Mouse (Mus musculus): ENCODE results near the gene Adcy9.

The Adcy9 gene

DNA sequence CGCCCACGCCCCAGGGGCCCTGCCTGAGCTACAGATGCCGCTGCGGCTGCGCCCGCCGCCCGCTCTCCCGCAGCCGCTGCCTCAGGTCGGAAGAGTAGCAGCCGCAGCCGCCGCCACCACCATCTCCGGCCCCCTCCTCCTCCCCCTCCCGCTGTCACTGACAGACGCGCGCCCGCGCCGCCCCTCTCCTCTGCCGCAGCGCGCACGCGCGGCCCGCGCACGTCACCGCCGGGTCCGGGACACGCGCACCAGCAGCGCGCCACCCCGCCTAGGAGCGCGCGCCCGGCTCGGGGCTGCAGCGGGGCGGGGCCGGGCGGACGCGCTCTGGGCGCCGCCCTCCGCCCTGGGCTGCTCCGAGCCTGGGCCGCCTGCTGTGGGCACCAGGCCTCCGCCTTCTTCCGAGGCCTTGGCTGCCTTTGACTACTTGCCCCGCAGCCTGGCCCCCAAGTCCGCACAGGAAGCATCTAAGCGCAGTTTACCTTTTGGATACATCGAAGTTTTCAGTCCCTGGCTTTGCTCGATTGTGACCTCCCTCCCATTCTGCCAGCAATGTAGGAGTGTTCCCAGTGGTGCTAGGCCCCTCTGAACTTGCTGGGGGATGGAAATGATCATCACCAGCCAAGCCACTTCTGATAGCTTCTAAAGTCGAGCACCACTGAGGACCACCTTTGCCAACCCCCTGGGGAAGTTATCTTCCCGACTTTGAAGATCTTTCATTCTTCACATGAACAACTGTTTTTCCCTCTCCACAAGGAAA, at the start of gene Adcy9:
Adcy9 (minus strand) TSS at position 201 of the 757 bp plus-strand sequence.
- peak; percentile 92 for DNase-seq

DNA sequence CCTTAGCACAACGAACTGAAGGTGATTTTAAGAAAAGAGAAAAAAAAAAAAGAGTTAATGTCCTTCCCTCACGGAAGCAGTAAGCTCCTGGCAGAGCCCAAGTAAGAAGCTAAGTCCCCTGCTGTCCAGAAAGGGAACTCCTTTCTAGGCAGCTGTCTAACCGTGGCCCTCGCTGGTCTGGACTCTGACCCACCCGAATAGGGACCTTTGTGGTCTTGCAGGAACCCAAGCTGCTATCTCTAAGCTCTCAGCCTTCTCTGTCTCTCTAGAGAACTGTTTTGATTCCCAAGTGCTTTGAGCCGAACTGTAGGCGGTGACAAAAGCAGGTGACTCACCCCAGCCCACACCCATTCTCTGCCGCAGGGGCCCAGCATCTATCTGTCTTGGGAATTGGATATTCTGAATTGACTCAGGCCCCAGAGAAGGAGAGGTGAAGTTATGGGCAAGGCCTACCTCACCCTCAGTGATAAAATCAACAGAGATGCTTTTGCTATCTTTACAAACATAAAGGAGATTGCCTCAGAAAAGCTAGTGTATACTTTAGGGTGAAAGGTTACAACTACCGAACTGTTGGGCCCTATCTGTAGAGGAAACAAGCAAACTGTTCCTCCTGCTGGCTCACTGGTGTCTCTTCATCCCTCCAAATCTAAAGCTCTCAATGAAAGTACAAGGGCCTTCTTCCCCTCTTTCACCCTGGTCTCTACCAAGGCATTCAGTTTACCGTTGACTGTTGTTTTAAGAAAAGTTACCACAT, 49.5 kb upstream of the Adcy9 start:
- DNase-seq, result no peak

DNA sequence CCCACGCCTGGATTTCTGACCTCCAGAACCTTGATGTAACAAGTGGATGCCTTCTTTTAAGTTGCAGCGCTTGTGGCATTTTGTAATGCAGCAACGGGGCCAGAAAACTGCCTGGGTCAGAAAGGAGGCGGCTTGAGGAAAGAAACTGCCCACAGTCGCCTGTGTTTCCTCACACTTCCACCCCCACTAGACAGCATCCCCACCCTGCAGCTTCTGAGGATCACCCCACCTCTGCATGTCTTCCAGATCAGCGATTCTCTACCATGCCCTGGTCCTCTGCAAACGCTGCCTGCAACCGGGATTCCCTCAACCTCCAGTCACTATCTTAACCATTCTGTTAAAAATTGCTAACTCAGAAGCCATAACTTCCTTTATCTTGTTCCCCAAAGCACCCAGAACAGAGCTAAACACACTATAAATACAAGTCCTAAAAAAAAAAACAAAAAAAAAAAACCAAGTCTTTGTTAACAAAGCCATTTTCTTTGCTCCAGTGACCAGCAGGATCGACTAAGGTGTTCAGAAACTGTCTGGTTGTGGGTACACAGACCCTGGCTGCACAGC, 44.3 kb upstream of the Adcy9 start:
- DNase-seq, result no peak

DNA sequence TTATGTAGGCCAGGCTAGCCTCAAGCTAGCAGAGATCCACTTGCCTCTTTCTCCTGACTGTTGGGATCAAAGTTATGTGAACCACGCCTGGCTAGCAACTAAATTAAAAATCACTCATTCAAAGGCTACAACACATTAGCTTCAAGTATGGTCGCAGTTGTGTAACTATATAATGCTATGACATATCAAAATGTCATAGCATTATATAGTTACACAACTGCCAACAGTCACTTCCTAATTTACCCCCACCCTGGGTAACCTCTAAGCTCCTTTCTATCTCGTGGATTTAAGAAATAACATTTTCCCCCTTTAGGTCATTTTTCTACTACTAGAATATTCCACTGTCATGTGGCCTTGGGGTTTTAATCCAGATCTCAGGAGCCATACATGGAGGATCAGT, 37.6 kb upstream of the Adcy9 start:
- no peak for DNase-seq

DNA sequence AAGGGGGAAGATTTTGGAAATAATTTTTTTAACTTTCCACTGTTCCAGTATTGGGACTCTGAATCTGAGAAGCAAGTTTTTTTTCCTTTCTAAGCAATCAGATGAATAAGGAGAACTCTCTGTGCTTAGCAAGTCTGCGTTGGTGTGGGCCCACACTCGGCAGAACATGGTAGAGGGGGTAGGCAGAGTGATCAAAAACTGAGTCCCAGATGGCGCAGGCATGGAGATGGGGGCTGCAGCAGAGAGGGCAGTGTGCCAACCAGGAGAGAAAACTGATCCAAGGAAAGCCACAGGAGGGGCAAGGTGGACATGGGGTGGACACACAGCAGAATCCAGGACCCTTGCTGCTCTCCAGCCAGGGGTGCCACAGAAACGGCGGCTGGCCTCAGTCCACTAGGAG, 36.1 kb upstream of the Adcy9 start:
- DNase-seq, result peak; percentile 69

DNA sequence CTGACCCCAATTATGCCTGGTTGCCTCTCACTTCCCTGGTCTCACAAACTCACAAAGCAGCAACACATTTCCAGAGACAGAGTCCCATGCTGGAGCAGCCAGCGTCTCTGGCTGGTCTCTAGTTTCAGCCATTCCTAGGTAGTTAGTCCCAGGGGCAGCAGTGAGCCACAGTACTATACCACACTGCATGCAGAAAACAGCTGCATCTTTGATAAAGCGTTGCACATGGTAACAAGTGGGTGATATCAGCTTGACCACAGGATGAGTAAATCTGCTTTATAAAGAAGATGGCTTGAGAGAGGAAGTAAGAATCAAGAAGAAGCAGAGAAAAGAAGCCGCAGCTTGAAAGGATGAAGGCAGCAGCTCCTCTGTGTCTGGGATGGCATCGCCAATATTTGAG, 35.4 kb upstream of the Adcy9 start:
- no peak for DNase-seq

DNA sequence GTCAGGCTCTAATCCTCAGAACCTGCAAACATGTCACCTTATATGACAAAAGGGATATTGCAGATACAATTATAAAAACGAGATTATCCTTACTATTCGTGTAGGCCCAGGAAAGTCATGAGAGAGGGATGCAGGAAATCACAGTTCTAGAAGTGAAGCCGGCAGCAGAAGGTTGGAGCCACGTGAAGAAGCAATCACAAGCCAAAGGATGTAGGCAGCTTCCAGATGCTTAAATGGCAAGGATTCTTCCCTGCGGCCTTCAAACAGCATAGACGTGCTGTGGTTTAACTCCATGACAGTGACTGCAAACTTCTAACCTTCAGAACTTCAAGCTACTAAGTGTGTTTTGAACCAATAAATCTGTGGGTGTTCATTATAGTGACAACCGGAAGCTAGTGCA, 34.3 kb upstream of the Adcy9 start:
- DNase-seq, result no peak

DNA sequence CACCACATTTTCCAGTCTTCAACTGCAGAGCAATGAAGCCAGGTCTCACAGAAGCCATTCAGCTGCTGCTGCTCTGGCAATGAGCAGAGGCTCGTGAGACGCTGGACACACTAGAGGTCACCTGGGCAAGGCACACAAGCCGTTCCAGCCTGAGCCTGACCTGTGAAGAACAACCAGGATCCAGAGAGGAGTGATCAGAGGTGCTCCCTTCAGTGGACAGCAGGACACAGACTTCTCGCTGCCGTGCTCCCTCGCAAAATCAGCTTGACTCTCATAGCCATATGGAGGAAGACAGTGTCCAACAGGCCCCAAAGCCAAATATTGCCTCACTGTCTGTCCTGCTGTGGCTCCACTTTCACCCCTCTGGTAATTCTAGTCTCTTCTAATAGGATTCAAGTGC, 29.1 kb upstream of the Adcy9 start:
- DNase-seq, result no peak

DNA sequence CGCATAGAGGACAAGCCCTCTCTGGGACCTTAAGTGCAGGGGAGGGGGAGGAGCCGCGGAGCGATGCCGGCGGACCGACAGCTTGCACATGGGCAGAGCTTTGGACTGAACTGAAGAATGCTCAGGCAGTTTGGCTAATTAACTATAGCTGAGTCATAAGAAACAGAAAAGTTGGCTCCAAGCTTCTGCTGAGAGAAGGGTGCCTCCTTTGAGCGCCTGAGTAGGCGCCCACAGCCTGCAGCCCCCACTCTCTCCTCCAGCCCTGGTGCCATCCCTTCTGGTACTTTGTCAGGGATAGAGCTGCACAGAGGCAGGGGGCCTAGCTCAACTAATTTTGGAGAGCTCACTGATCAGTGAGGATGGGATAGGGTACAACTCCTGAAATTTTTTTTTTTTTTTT, 27.9 kb upstream of the Adcy9 start:
- DNase-seq, result peak; percentile 35

DNA sequence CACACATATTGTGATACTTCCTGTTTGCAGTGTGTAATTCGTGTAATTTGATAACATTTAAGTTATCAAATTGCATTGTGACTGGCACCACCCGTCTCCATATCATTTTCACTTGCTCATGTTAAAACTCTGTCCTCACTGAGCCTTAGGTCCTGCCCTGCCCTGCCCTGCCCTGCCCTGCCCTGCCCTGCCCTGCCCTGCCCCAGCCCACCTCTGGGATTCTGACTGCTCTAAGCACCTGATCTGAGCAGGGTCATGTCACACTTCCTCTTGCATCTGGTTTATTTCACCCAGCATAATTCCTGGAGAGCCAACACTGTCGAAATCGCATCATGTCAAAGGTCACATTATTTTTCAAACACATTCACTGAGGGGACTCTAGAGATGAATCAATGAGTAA, 26.1 kb upstream of the Adcy9 start:
- DNase-seq, result no peak

DNA sequence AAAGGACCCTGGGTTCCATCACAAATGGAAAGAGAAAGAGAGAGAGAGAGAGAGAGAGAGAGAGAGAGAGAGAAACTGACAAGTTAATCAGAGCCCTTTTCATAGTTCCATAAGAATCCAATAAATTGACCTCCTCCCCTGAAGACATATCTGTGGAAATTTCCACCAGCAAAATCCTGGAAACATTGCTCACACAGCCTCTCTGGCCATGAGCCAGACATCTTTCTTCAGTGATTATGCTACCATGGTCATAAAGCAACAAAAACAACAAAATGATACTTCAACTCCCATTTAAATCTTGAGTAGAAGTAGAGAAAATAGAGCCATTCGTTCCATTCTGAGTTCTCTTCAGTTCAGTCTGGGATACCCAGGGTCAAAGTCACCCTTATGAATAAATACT, 24.1 kb upstream of the Adcy9 start:
- DNase-seq, result no peak

DNA sequence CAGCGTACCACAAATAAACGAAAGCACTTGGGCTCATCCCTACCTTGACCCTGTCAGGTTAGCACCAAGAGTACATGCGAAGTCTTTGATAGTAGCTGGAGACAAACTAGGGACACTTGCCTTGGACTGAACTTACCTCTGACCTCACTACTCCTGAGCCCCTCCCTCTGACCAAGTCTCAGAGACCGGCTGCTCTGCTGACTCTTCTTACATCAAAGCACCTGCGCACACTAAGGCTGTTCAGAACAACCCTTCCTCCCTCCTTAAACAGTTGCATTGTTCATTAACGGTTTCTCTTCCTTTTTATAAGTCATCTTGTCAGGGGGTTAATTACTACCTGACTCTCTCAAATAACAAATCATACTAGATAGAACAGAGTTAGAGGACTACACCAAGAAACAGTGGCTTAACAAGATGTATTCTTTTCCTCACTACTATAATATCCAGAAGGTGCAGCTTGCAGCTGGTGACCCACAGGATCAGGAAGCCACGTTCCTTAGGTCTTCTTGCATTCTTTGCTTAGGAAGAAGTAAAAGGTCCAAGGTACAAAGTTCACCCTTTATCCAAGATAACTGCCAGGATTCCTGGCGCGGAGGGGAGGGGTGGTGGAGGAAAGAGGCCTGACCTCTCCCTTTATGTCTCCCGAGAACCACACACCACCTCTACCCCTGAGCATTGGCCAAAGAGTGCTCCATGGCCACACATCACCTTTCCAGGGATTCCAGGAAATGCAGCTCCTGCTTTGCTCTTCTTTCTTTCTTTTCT, 19.2 kb upstream of the Adcy9 start:
- DNase-seq, result no peak

DNA sequence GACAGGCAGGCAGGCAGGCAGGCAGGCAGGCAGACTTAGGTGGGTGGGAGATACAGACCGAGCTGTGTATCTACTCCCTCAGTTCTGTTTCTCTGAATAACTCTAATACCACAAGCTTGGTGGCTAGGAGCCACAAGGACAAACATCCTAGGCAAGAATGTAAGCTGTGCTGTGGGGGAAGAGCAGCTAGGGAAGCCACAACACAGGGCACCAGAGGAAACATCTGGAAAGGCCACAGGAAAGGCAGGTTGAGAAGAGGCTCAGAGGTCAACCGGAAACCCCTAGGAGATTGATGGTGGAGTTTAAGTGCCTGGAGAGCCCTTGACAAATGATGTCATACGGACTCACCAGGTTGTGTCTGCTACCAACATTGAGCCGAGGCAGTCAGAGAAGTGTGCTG, 16.4 kb upstream of the Adcy9 start:
- DNase-seq, result no peak

DNA sequence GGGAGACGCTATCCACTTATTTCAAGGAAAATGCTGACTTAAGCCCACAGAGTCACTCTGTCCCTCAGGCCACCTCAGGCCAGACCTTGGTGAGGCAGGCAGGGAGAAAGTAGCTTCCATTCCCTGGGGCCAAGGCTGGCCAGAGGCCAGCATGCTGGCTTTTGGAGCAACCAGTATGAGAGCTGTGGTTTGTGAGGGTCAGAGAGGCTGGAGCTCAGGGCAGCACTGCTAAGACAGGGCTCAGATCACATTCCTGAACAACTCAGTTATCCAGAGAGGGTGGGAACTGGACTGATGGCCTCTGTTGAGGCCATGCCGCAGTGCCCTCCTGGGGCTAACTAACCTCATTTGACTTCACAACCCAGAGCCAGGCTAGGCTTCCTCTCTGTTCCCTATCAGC, 15.1 kb upstream of the Adcy9 start:
- DNase-seq, result no peak

DNA sequence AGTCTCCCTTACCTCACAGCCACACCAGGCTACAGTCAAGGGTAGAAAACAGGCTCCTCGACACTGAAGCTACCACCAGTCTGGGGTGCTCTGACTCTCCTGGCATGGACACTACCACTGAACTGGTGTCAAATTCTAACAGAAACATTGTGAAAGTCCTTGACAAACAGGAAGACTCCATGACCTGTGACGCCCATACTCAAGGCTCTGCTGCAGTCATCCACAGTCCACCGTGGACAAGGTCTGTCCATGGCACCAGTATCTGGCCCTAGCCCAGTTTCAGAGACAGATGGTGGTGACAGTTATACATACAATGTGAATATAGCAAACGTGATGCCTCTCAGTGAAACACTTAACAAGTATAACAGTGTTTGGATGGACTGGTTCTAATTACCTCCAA, 11.5 kb upstream of the Adcy9 start:
- DNase-seq, result no peak

DNA sequence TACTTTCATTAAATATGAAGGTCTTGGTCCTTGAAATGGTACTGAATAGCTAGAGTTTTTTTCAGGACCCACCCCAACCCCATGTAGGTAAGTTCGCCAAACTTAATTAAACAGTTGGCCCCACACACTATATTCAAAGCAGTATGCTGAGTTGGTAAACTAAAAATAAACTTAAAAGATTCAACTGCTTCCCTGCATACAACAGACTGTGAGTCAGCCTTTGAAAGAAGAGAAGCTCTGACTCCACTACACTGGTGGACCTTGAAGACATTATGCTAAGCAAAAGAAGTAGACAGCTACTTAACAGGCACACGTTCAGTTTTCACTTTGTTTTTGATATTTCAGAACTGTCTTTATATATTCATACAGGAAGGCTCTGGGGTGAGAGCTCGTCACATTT, 10.7 kb upstream of the Adcy9 start:
- no peak for DNase-seq

DNA sequence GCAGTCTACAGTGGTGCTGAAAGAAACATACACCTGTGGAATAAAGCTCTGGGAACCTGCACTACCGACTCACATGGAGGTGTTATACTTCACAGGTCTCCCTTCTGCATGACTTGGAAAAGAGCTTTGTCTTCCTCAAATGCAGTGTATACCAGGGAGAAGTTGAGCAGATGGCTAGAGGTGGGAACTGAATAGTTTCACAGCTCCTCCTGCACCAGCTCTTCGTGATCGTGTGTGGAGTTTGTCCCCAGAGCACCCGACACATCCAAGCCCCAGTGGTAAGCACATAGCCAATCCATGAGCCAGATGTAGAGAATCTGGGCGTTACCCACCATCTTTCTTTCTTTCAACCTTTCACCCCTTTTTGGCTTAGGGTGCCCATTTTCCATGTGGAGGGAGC, 9.9 kb upstream of the Adcy9 start:
- no peak for DNase-seq

DNA sequence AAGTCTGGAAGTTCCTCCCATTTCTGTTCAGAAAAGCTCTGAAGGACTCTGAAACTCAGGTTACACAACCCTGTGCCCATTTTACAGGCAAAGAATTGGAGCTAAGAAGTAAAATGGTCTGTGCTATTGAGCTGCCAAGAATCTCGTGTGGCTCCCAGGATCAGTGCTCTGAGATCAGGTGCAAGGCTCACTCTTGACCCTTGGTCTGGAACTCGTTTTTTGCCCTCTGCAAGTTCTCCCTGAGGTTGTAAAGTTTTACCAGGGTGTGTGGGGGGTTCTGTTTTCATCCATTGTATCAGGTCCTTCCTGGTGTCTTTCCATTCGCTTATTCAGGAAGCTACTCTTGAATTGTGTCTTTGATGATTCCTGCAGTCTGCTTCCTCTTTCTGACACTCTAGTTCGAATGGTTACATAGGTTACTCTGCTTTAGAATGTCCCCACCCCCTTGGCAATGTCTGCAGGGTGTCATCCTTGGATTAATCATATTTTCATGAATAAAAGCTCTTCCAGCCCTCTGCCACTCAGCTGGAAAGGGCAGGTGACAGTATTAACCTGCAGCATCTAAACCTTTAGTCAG, 5.4 kb upstream of the Adcy9 start:
- DNase-seq, result no peak

DNA sequence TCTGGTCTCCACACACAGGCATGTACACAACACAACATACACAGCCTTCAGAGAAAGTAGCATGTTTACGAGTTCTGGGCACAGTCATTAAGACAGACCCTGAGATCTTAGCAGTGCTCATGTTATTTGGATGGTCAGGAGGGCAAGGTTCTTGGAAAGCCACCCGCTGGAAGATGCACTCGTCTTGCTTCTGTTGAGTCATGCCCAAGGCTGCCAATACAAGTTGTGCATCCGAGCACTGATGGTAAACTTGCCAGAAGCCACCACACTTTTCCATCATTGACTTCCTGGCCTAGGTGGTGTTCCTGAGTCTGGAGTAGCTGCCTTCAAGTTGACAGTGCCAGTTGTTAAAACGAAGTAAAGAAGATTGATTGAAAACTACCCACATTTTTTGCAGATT, 3.3 kb upstream of the Adcy9 start:
- no peak for DNase-seq

DNA sequence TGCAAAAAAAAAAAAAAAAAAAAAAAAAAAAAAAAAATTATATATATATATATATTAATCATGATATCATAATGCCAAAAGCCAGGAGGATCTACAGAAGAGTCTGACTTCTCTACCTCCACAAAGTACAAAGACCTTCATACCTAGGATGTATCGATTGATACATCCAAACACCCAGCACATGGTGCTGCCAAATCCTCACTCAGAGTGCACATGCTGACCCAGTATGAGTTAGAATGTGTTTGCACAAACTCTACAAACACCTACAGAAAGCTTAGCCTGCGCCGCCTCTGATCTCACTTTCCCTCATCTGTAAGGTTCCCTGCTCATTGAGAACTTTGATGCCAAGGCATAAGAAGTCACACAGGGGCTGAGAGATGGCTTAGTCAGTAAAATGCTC, 2.7 kb upstream of the Adcy9 start:
- no peak for DNase-seq

DNA sequence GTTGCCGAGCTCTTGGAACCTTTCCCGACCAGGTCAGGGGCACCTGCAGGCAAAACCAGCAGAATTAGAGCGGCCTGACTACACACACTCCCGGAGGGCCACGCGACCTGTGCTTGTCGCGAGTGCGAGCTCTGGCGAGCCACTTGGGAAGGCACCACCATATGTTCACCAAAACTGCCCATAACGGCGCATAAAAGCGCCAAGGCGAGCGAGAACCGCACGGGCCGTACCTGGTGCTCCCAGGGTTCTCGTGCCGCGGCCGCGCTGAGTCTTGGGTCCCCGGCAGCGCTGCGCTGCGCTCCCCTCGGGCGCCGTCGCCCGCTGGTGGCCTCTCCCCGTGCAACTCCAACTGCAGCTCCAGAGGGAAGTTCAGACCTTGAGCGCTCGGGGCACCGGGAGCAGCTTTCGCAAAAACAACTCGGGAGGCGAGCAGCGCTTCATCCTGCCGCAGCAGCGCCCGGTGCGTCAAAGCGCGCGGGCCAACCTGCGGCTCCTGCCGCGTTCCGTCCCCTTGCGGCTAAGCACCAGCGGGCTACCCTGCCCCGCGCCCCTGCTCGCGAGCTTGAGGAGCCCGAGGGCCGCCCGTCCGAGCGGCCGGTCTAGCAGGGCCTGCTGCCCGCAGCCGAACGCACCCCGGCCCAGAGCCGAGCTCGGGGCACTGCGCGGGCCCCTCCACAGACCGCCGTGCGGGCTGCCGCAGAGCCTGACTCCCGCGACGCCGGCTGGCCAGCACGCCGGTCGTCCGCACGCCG, 576 bp downstream of the Adcy9 start:
- DNase-seq, result peak; percentile 54

DNA sequence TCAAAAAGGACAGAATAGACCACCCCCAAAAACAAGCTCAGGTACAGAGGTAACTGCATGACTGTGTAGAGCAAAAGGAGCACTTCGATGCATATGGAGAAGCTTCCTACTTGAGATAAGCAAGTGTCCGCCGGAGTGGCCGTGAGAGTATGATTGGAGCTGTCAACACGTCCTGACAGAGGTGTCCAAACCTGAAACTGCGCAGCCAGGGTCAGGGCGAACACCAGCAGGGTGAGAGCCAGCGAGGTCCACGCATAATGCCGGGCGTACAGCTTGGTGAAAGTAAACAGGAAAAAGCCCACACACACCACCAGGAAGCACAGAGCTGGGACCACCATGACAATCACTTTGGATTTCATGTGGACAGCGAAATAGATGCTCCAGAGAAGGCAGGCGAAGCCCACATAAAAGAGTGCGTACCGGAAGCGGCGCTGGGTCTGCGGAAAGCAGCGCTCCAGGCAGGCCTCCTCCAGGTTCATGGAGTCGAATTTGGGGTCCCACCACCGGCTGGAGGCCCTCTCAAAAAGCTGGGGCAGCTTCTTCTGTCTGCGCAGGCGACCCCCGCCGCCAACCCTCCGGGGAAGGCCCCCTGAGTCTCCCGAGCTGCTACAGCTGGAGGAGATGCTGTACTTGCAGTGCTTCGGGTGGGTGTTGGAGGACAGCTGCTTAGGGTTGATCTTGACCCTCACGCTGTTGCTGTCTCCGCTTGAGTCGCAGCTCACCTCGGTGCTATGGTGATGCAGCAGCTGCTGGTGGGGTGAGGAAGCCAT, 1.3 kb downstream of the Adcy9 start:
- DNase-seq, result no peak

Data from right cerebral cortex, postnatal 14 days (tissue).